ENCODE assay signal across 33 mouse cellular contexts in genomic region chr13:69230361-69230943, GRCm38 (mm10).
A peak's percentile ranks its signal among the peaks of the same experiment; 100 is the strongest.
DNase-seq lines count a peak whose midpoint lies in the region; ATAC-seq and TF ChIP-seq lines count a peak whose summit lies in the region.
"Had no signal": no experiment of that assay in that cellular context is flagged by ENCODE, and none has a peak within 500 bp of the region (broad histone marks: within the 10 kb centered on the region; RNA-seq: fewer than 3 reads in every experiment).

No protein-coding gene starts in this region.

- no peak for TF ChIP-seq EP300 in heart, adult 2 months (IDR thresholded peaks at IDR 0.05; ENCODE audit: insufficient read depth, low read depth, low read length)

- no peaks in the 10 kb centered on the region for H3K27me3 ChIP-seq in heart, adult 2 months (ENCODE audit: control insufficient read depth, insufficient read depth, low read length)
- H3K27me3 ChIP-seq in heart, embryonic 11.5 days (ENCODE audit: control insufficient read depth, insufficient read depth, low read length) = no peaks in the 10 kb centered on the region
- H3K27me3 ChIP-seq: CH12.LX; forebrain, embryonic 15.5 days; heart, embryonic 15.5 days; hindbrain, embryonic 13.5 days; limb, embryonic 12.5 days; liver, embryonic 13.5 days; megakaryocyte, embryonic 14.5 days; midbrain, embryonic 12.5 days; neural tube, embryonic 15.5 days; stomach, embryonic 15.5 days had no signal

- no peak overlapping the region for H3K27ac ChIP-seq in heart, adult 2 months
- no peak overlapping the region for H3K27ac ChIP-seq in heart, embryonic 11.5 days (ENCODE audit: low read depth, low read length)
- H3K27ac ChIP-seq: forebrain, embryonic 10.5 days; forebrain, embryonic 15.5 days; gastrocnemius, adult 2 months; heart, embryonic 15.5 days; hindbrain, embryonic 13.5 days; kidney, postnatal 0 days; limb, embryonic 12.5 days; liver, embryonic 13.5 days; midbrain, embryonic 12.5 days; neural tube, embryonic 15.5 days; stomach, embryonic 15.5 days had no signal

- no peaks in the 10 kb centered on the region for H3K36me3 ChIP-seq in heart, adult 2 months (ENCODE audit: control insufficient read depth, insufficient read depth, low read length)
- no peaks in the 10 kb centered on the region for H3K36me3 ChIP-seq in heart, embryonic 11.5 days (ENCODE audit: control insufficient read depth, insufficient read depth, low read length)
- H3K36me3 ChIP-seq: forebrain, embryonic 10.5 days; forebrain, embryonic 15.5 days; heart, embryonic 15.5 days; hindbrain, embryonic 13.5 days; limb, embryonic 12.5 days; liver, embryonic 13.5 days; midbrain, embryonic 12.5 days; neural tube, embryonic 15.5 days; stomach, embryonic 15.5 days had no signal

- no peak overlapping the region for H3K4me3 ChIP-seq in heart, adult 2 months
- H3K4me3 ChIP-seq in heart, embryonic 11.5 days (ENCODE audit: low read depth, low read length) = no peak overlapping the region
- H3K4me3 ChIP-seq: forebrain, embryonic 10.5 days; forebrain, embryonic 15.5 days; gastrocnemius, adult 2 months; heart, embryonic 15.5 days; hindbrain, embryonic 13.5 days; limb, embryonic 12.5 days; liver, embryonic 13.5 days; megakaryocyte, embryonic 14.5 days; midbrain, embryonic 12.5 days; neural tube, embryonic 15.5 days; stomach, embryonic 15.5 days had no signal

- no peak overlapping the region for H3K9ac ChIP-seq in heart, adult 2 months (ENCODE audit: low read depth, low read length)
- H3K9ac ChIP-seq in heart, embryonic 11.5 days (ENCODE audit: low read depth, low read length) = no peak overlapping the region
- H3K9ac ChIP-seq: forebrain, embryonic 15.5 days; heart, embryonic 15.5 days; hindbrain, embryonic 13.5 days; limb, embryonic 12.5 days; liver, embryonic 13.5 days; midbrain, embryonic 12.5 days; neural tube, embryonic 15.5 days; stomach, embryonic 15.5 days had no signal

- TF ChIP-seq POLR2A in heart, adult 2 months (IDR thresholded peaks at IDR 0.05; ENCODE audit: insufficient read depth, low read depth, low read length) = no peak

- no peak for TF ChIP-seq CTCF in heart, adult 2 months (IDR thresholded peaks at IDR 0.05)

- no peak for ATAC-seq in heart, embryonic 11.5 days (replicated peaks; ENCODE audit: insufficient number of reproducible peaks, low FRiP score, low TSS enrichment)
- ATAC-seq: forebrain, embryonic 15.5 days; intestine, embryonic 16.5 days; lung, postnatal 0 days had no signal

- no peak overlapping the region for H3K4me2 ChIP-seq in heart, embryonic 11.5 days
- H3K4me2 ChIP-seq: forebrain, embryonic 15.5 days; heart, embryonic 15.5 days; hindbrain, embryonic 13.5 days; limb, embryonic 12.5 days; liver, embryonic 13.5 days; midbrain, embryonic 12.5 days; neural tube, embryonic 15.5 days; stomach, embryonic 15.5 days had no signal

- no peaks in the 10 kb centered on the region for H3K4me1 ChIP-seq in heart, adult 2 months (ENCODE audit: control insufficient read depth, insufficient read depth, low read length)
- H3K4me1 ChIP-seq in heart, embryonic 11.5 days (ENCODE audit: control insufficient read depth, insufficient read depth, low read length) = no peaks in the 10 kb centered on the region
- H3K4me1 ChIP-seq: forebrain, embryonic 10.5 days; forebrain, embryonic 15.5 days; heart, embryonic 15.5 days; hindbrain, embryonic 13.5 days; limb, embryonic 12.5 days; liver, embryonic 13.5 days; megakaryocyte, embryonic 14.5 days; midbrain, embryonic 12.5 days; neural tube, embryonic 15.5 days; stomach, embryonic 15.5 days had no signal

- DNase-seq in heart, adult 2 months = peak; percentile 27 to 43
- DNase-seq in heart, adult 9 months (ENCODE audit: low spot score in 2 of 2) = peak; percentile 41 to 68
- DNase-seq in heart, postnatal 36 days = peak; percentile 2 to 9
- no peak for DNase-seq in layer of hippocampus, postnatal 25 days (ENCODE audit: extremely low spot score in 1 of 2, low spot score in 1 of 2)
- no peak for DNase-seq in urinary bladder, postnatal 36 days (ENCODE audit: low spot score in 2 of 2)
- no peak for DNase-seq in urinary bladder, postnatal 25 days (ENCODE audit: low spot score)
- DNase-seq: adrenal gland, adult 8-10 months; B cell, adult 2 months; cerebellum, adult 2 months; cerebellum, postnatal 14 days; gastrocnemius, adult 2 months; kidney, adult 8-10 months; kidney, postnatal 4 days; layer of hippocampus, postnatal 36 days; liver, embryonic 13.5 days; lung, adult 18-20 months; lung, postnatal 4 days; retina, postnatal 1 day; right cerebral cortex, postnatal 14 days had no signal

- no peaks in the 10 kb centered on the region for H3K9me3 ChIP-seq in heart, embryonic 11.5 days (replicated peaks; ENCODE audit: control insufficient read depth, low read length)
- H3K9me3 ChIP-seq: forebrain, embryonic 10.5 days; forebrain, embryonic 15.5 days; heart, embryonic 15.5 days; hindbrain, embryonic 13.5 days; limb, embryonic 12.5 days; liver, embryonic 13.5 days; midbrain, embryonic 12.5 days; neural tube, embryonic 15.5 days; stomach, embryonic 15.5 days had no signal

- intact Hi-C loops in heart, adult 2 months (cut with DNase I) = no loop called here
- intact Hi-C loops in heart, postnatal 36 days (cut with DNase I) = loop anchor here (10.0 kb wide), 1 partner anchor 204 kb away; no protein-coding TSS in a partner anchor

- no peaks in the 10 kb centered on the region for H3K79me2 ChIP-seq in heart, adult 2 months (replicated peaks; ENCODE audit: control insufficient read depth, insufficient read depth, low read length)

- WGBS in heart, adult 2 months = 65% methylated on average over 10 of the region's 10 CpGs
- 75% methylated on average over 10 of the region's 10 CpGs for WGBS in heart, embryonic 11.5 days (ENCODE audit: insufficient replicate concordance)

Comparison
In these comparisons a context has a peak if more than half of its experiments do, and no peak if none do; other contexts are left out.
1. DNase-seq: peak in heart, adult 2 months (2 of 2), heart, adult 9 months (2 of 2) and heart, postnatal 36 days (2 of 2); none in layer of hippocampus, postnatal 25 days (0 of 2), urinary bladder, postnatal 36 days (0 of 2) and urinary bladder, postnatal 25 days (single experiment).